Mouse (Mus musculus) bone marrow macrophage, adult 2 months (primary cell): ENCODE measurements around the gene Slc38a3.

Experiments
- CTCF ChIP-seq: IDR thresholded peaks from 2 replicates; pipeline ENCODE4 v1.5.1; 2012; ENCODE audit warnings: low read depth, mild to moderate bottlenecking, low read length, moderate library complexity
- POLR2A ChIP-seq: IDR thresholded peaks from 2 replicates; pipeline ENCODE4 v1.6.1; 2012; ENCODE audit warnings: mild to moderate bottlenecking, low read depth, low read length, borderline replicate concordance

DNA sequence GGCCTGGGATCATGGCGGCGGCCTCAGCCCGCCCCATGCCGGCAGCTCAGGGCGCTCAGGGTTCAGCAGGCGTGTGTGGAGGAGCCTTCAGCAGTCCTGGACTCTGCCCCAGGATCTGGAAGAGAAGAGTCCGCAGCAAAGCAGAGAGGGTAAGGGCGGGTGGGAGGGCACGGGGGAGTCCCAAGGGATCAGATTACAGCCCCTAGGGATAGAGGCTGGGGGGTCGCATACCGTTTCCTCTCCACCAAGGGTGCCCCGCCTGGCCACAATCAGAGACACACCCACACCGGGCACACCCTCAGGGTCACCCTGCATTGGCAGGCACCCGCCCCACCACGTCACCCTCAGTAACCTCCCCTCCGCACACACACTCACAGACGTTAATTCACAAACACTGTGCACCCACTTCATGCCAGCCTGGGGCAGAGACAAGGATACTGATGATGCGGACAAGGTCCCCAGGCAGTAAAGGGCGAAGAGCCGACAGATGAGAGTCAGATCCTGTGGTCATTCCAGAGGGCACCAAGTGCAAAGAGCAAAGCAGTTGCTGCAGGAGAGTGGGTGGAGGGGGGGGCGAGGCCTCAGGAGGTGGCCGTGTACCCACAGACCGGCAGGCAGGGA is 64.2 kb downstream of the Slc38a3 start:
- TF ChIP-seq CTCF = no peak
- no peak for TF ChIP-seq POLR2A
